Mouse (Mus musculus): ENCODE results near the gene Wnk3. TPM values are rescaled to one million over a fixed set of nuclear protein-coding genes. Genes with fewer than 3 reads are reported as not detected.
A peak's percentile ranks its signal among the peaks of the same experiment; 100 is the strongest.

Wnk3 gene
- polyA plus RNA-seq, 1 experiment from 2014 or later: 1.2 TPM

GRCm38 (mm10) chrX:151343761-151344500, 146.1 kb downstream of the Wnk3 start, which contains the start of gene Fam120c:
Fam120c (plus strand) TSS chrX:151344175.
- peak within 1 kb of the TSS; percentile 77 for H3K9ac ChIP-seq (ENCODE audit: low read length)
- H3K4me2 ChIP-seq (ENCODE audit: low read depth, low read length): peak within 1 kb of the TSS; percentile 66
- H3K36me3 ChIP-seq (ENCODE audit: control insufficient read depth, insufficient read depth, low read length): no peaks in the 10 kb centered on the region
- peak; percentile 95 for ATAC-seq (ENCODE audit: insufficient read depth, low FRiP score)
- no peaks in the 10 kb centered on the region for H3K4me1 ChIP-seq (ENCODE audit: control insufficient read depth, insufficient read depth, low read length)
- no peaks in the 10 kb centered on the region; the same call in 1 of the 2 replicates for H3K27me3 ChIP-seq (ENCODE audit: control insufficient read depth, insufficient read depth, low read length)
- peak within 1 kb of the TSS; percentile 67 for H3K4me3 ChIP-seq (replicated peaks; ENCODE audit: low read length)
- H3K9me3 ChIP-seq (replicated peaks; ENCODE audit: control insufficient read depth, low read length): no peaks in the 10 kb centered on the region
- 14% methylated on average over 55 of the region's 56 CpGs for WGBS
- H3K27ac ChIP-seq (ENCODE audit: low read length): peak within 1 kb of the TSS; percentile 81

DNA sequence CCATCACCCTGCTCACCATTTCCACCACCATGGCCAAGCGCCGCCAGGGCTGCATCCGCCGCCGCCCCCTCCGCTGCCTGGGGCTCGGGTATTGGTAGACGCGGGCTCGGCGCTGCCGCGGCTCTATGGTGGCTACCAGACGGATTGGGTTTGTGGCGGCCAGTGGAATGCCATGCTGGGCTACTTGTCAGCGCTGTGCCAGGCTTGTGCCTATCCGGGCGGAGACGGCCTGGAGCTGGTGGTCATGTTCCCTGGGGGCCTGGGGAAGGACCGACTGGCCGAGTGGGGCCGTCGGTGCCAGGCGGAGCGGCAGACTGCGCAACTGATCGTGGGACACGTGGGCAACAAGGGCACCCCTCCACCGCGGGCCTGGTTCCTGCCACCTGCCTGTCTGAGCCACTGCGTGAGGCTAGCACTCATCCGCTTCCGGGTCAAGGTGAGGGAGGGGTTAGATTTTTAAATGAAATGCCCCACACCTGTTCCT, 146.7 kb downstream of the Wnk3 start:
- H3K27ac ChIP-seq (ENCODE audit: low read length): peak overlapping the region; percentile 77
- H3K4me2 ChIP-seq (ENCODE audit: low read depth, low read length): peak overlapping the region; percentile 66
- 19% methylated on average over 22 of the region's 33 CpGs for WGBS
- no peaks in the 10 kb centered on the region; the same call in 1 of the 2 replicates for H3K27me3 ChIP-seq (ENCODE audit: control insufficient read depth, insufficient read depth, low read length)
- H3K36me3 ChIP-seq (ENCODE audit: control insufficient read depth, insufficient read depth, low read length): no peaks in the 10 kb centered on the region
- peak overlapping the region; percentile 67 for H3K4me3 ChIP-seq (replicated peaks; ENCODE audit: low read length)
- H3K9ac ChIP-seq (ENCODE audit: low read length): peak overlapping the region; percentile 77
- no peaks in the 10 kb centered on the region for H3K4me1 ChIP-seq (ENCODE audit: control insufficient read depth, insufficient read depth, low read length)
- no peaks in the 10 kb centered on the region for H3K9me3 ChIP-seq (replicated peaks; ENCODE audit: control insufficient read depth, low read length)
- ATAC-seq (ENCODE audit: insufficient read depth, low FRiP score): peak; percentile 49; the same call in 1 of the 2 replicates

- no peak for ATAC-seq (ENCODE audit: insufficient read depth, low FRiP score)
- no peaks in the 10 kb centered on the region for H3K36me3 ChIP-seq (ENCODE audit: control insufficient read depth, insufficient read depth, low read length)
- no peak overlapping the region for H3K9ac ChIP-seq (ENCODE audit: low read length)
- peak overlapping the region; percentile 66 for H3K4me2 ChIP-seq (ENCODE audit: low read depth, low read length)
- H3K9me3 ChIP-seq (replicated peaks; ENCODE audit: control insufficient read depth, low read length): no peaks in the 10 kb centered on the region
- WGBS: 26% methylated on average over 11 of the region's 11 CpGs
- no peaks in the 10 kb centered on the region for H3K4me1 ChIP-seq (ENCODE audit: control insufficient read depth, insufficient read depth, low read length)
- peak overlapping the region; percentile 67 for H3K4me3 ChIP-seq (replicated peaks; ENCODE audit: low read length)
- no peak overlapping the region for H3K27ac ChIP-seq (ENCODE audit: low read length)
- no peaks in the 10 kb centered on the region; the same call in 1 of the 2 replicates for H3K27me3 ChIP-seq (ENCODE audit: control insufficient read depth, insufficient read depth, low read length)
Measured at GRCm38 (mm10) chrX:151345333-151346125, 147.7 kb downstream of the Wnk3 start.

DNA sequence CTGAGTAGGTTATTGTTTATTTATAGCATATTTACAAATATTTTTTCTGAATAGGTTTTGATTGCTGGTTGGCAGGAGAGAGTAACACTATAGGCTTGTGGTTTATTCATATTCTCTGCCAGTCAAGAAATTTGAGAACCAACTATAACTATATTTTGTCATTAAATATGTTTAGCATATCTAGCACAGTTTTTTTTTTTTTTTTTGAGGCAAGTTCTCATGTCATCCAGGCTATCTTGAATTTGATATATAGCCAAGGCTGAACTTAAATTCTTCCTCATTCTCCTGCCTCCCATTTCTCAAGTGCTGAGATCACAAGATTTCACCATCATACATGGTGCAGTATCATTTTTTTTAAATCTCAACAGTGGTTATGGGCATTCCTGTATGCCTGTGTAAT, 149.4 kb downstream of the Wnk3 start:
- Histone ChIP-seq H3K4me2 (ENCODE audit: low read depth, low read length) (no peak overlapping the region), H3K27ac (ENCODE audit: low read length) (no peak overlapping the region), H3K9ac (ENCODE audit: low read length) (no peak overlapping the region), H3K36me3 (ENCODE audit: control insufficient read depth, insufficient read depth, low read length) (no peaks in the 10 kb centered on the region), H3K4me1 (ENCODE audit: control insufficient read depth, insufficient read depth, low read length) (no peaks in the 10 kb centered on the region), H3K27me3 (ENCODE audit: control insufficient read depth, insufficient read depth, low read length) (no peaks in the 10 kb centered on the region; the same call in 1 of the 2 replicates), H3K9me3 (replicated peaks; ENCODE audit: control insufficient read depth, low read length) (no peaks in the 10 kb centered on the region), H3K4me3 (replicated peaks; ENCODE audit: low read length) (no peak overlapping the region)
- no peak for ATAC-seq (ENCODE audit: insufficient read depth, low FRiP score)

GRCm38 (mm10) chrX:151349322-151349721, 151.4 kb downstream of the Wnk3 start:
- no peak overlapping the region for H3K9ac ChIP-seq (ENCODE audit: low read length)
- no peaks in the 10 kb centered on the region for H3K36me3 ChIP-seq (ENCODE audit: control insufficient read depth, insufficient read depth, low read length)
- 74% methylated on average over 5 of the region's 5 CpGs for WGBS
- no peaks in the 10 kb centered on the region for H3K4me1 ChIP-seq (ENCODE audit: control insufficient read depth, insufficient read depth, low read length)
- H3K9me3 ChIP-seq (replicated peaks; ENCODE audit: control insufficient read depth, low read length): no peaks in the 10 kb centered on the region
- H3K27ac ChIP-seq (ENCODE audit: low read length): no peak overlapping the region
- no peak overlapping the region for H3K4me2 ChIP-seq (ENCODE audit: low read depth, low read length)
- no peaks in the 10 kb centered on the region; the same call in 1 of the 2 replicates for H3K27me3 ChIP-seq (ENCODE audit: control insufficient read depth, insufficient read depth, low read length)
- no peak for ATAC-seq (ENCODE audit: insufficient read depth, low FRiP score)
- no peak overlapping the region for H3K4me3 ChIP-seq (replicated peaks; ENCODE audit: low read length)

Other genes with a start within 250 kb of the Wnk3 start
- 25.2 and 26.7 TPM in 2 replicates for gene Gnl3l, start 180.8 kb upstream of the Wnk3 start, polyA plus RNA-seq (2015; fragmentation: Nextera tagmentation; extraction: Ambion mirVana)
- gene Fgd1, start 151.9 kb upstream of the Wnk3 start, polyA plus RNA-seq (2015; fragmentation: Nextera tagmentation; extraction: Ambion mirVana): 5.5 and 6.7 TPM in 2 replicates
- gene Tsr2, start 101.5 kb upstream of the Wnk3 start, polyA plus RNA-seq (2015; fragmentation: Nextera tagmentation; extraction: Ambion mirVana): 28.4 and 31.1 TPM in 2 replicates
- 3.1 and 3.3 TPM in 2 replicates for gene Fam120c, start 146.1 kb downstream of the Wnk3 start, polyA plus RNA-seq (2015; fragmentation: Nextera tagmentation; extraction: Ambion mirVana)

All from stomach, embryonic 16.5 days (tissue).